Mouse (Mus musculus) gastrocnemius, postnatal 10 days (tissue): ENCODE measurements around the gene Pramel7. TPM values are rescaled to one million over a fixed set of nuclear protein-coding genes. Genes with fewer than 3 reads are reported as not detected.
"Not testable (repeated sequence)": the region's sequence is repeated elsewhere in the genome, so short reads cannot be mapped to it uniquely, and the experiment has no call there.

Experiments used
- DNase-seq: peaks from one replicate; pipeline ENCODE4 v3.0.0; 2021; ENCODE audit warnings: mixed read lengths
- long read RNA-seq, 2 experiments: library from polyadenylated mRNA; stranded (forward); transcript quantifications; one replicate each; pipeline ENCODE4 v2.0.0; 2021
- total RNA-seq, 2 experiments: library from RNA; stranded (reverse); gene quantifications; 2 replicates each; pipeline ENCODE4 v1.2.3; 2021

Pramel7 gene
- total RNA-seq: not detected
- long read RNA-seq, experiment 1: 0 reads
- long read RNA-seq, experiment 2: 0 reads

GRCm38 (mm10) chr2:87496993-87497392, at the start of gene Pramel7:
Gene Pramel7 (minus strand): TSS chr2:87497093.
- not testable (repeated sequence) for DNase-seq

- no peak for DNase-seq
Measured at GRCm38 (mm10) chr2:87545442-87545841, 48.5 kb upstream of the Pramel7 start, which contains the start of gene Olfr1128. Gene Olfr1128 (minus strand): TSS chr2:87545542.

- DNase-seq: no peak
Measured at GRCm38 (mm10) chr2:87534826-87535225, 37.9 kb upstream of the Pramel7 start.

- DNase-seq: no peak
Measured at GRCm38 (mm10) chr2:87531496-87531895, 34.6 kb upstream of the Pramel7 start, which contains the start of gene Olfr153. Gene Olfr153 (plus strand): TSS chr2:87531796.

- not testable (repeated sequence) for DNase-seq
Measured at GRCm38 (mm10) chr2:87525899-87526616, 29.2 kb upstream of the Pramel7 start.

- DNase-seq: no peak
Measured at GRCm38 (mm10) chr2:87520651-87521050, 23.8 kb upstream of the Pramel7 start.

GRCm38 (mm10) chr2:87516581-87516980, 19.7 kb upstream of the Pramel7 start:
- DNase-seq: no peak

GRCm38 (mm10) chr2:87515457-87516060, 18.7 kb upstream of the Pramel7 start:
- DNase-seq: no peak

GRCm38 (mm10) chr2:87515046-87515445, 18.2 kb upstream of the Pramel7 start:
- no peak for DNase-seq

- DNase-seq: no peak
Measured at GRCm38 (mm10) chr2:87506265-87506664, 9.4 kb upstream of the Pramel7 start, which contains the start of gene Pramel6. Gene Pramel6 (plus strand): TSS chr2:87506565.

GRCm38 (mm10) chr2:87482276-87482675, 14.6 kb downstream of the Pramel7 start:
- no peak for DNase-seq

GRCm38 (mm10) chr2:87481158-87481557, 15.7 kb downstream of the Pramel7 start:
- DNase-seq: no peak

- no peak for DNase-seq
Measured at GRCm38 (mm10) chr2:87480207-87480606, 16.7 kb downstream of the Pramel7 start.

- DNase-seq: no peak
Measured at GRCm38 (mm10) chr2:87461769-87462168, 35.1 kb downstream of the Pramel7 start.

- DNase-seq: no peak
Measured at GRCm38 (mm10) chr2:87453662-87454061, 43.2 kb downstream of the Pramel7 start, which contains the start of gene Olfr1126. Gene Olfr1126 (plus strand): TSS chr2:87453962.

Other genes with a start within 250 kb of the Pramel7 start
- gene Olfr1115, start 249.1 kb downstream of the Pramel7 start, total RNA-seq: not detected
- gene Olfr1116, start 229.6 kb downstream of the Pramel7 start, total RNA-seq: not detected
- not detected for gene Olfr1118, start 189.5 kb downstream of the Pramel7 start, total RNA-seq
- not detected for gene Olfr1120, start 142.3 kb downstream of the Pramel7 start, total RNA-seq
- gene Olfr1121, start 127.2 kb downstream of the Pramel7 start, total RNA-seq: not detected
- gene Olfr1122, start 111.2 kb downstream of the Pramel7 start, total RNA-seq: not detected
- gene Olfr1123, start 80.5 kb downstream of the Pramel7 start, total RNA-seq: not detected
- gene Olfr1124, start 66.8 kb downstream of the Pramel7 start, total RNA-seq: not detected
- not detected for gene Olfr1126, start 43.1 kb downstream of the Pramel7 start, total RNA-seq
- not detected for gene Pramel6, start 9.5 kb upstream of the Pramel7 start, total RNA-seq
- not detected for gene Olfr153, start 34.7 kb upstream of the Pramel7 start, total RNA-seq
- gene Olfr1128, start 48.4 kb upstream of the Pramel7 start, total RNA-seq: not detected
- not detected for gene Olfr1129, start 76.8 kb upstream of the Pramel7 start, total RNA-seq
- gene Olfr1130, start 109.1 kb upstream of the Pramel7 start, total RNA-seq: not detected
- gene Olfr1131, start 130.0 kb upstream of the Pramel7 start, total RNA-seq: not detected
- not detected for gene Olfr1132, start 140.4 kb upstream of the Pramel7 start, total RNA-seq
- not detected for gene Olfr1133, start 150.3 kb upstream of the Pramel7 start, total RNA-seq
- gene Olfr1134, start 161.4 kb upstream of the Pramel7 start, total RNA-seq: not detected
- gene Olfr1135, start 176.6 kb upstream of the Pramel7 start, total RNA-seq: not detected
- gene Olfr1136, start 196.9 kb upstream of the Pramel7 start, total RNA-seq: not detected
- not detected for gene Olfr1137, start 216.1 kb upstream of the Pramel7 start, total RNA-seq
- gene Olfr1138, start 242.9 kb upstream of the Pramel7 start, total RNA-seq: not detected
- gene Olfr1140, start 246.7 kb upstream of the Pramel7 start, total RNA-seq: not detected